Mouse (Mus musculus) hindbrain, embryonic 16.5 days (tissue): ENCODE measurements around the gene Guca2a. TPM values are rescaled to one million over a fixed set of nuclear protein-coding genes. Genes with fewer than 3 reads are reported as not detected.

Experiments
- ATAC-seq: fragments of 200-750 bp; cut with Nextera tagmentation; 2 replicates; pipeline ENCODE4 v1.8.0; 2017; ENCODE audit warnings: moderate TSS enrichment, moderate library complexity
- H3K27ac ChIP-seq: fragments of 300-500 bp; sonication (generic); 2 replicates; pipeline ENCODE4 v1.5.1; 2014; ENCODE audit warnings: low read depth, mild to moderate bottlenecking, control low read depth, low read length, moderate library complexity
- H3K27me3 ChIP-seq: fragments of 300-500 bp; sonication (generic); replicated peaks from 2 replicates; pipeline ENCODE4 v1.6.1; 2014; ENCODE audit warnings: low read length; ENCODE audit not compliant: control insufficient read depth, insufficient read depth
- H3K36me3 ChIP-seq: fragments of 300-500 bp; sonication (generic); 2 replicates; pipeline ENCODE4 v1.6.1; 2014; ENCODE audit warnings: mild to moderate bottlenecking, low read length, moderate library complexity, mixed read lengths; ENCODE audit not compliant: control insufficient read depth, insufficient read depth
- H3K4me1 ChIP-seq: fragments of 300-500 bp; sonication (generic); 2 replicates; pipeline ENCODE4 v1.6.1; 2014; ENCODE audit warnings: low read depth, low read length; ENCODE audit not compliant: control insufficient read depth, insufficient read depth
- H3K4me2 ChIP-seq: fragments of 300-500 bp; sonication (generic); 2 replicates; pipeline ENCODE4 v1.6.1; 2014; ENCODE audit warnings: mild to moderate bottlenecking, low read length, control low read depth, moderate library complexity
- H3K4me3 ChIP-seq: fragments of 300-500 bp; sonication (generic); 2 replicates; pipeline ENCODE4 v1.5.1; 2014; ENCODE audit warnings: mild to moderate bottlenecking, low read length, control low read depth, moderate library complexity
- H3K9ac ChIP-seq: fragments of 300-500 bp; sonication (generic); 2 replicates; pipeline ENCODE4 v1.6.1; 2014; ENCODE audit warnings: low read depth, mild to moderate bottlenecking, control low read depth, low read length, moderate library complexity
- H3K9me3 ChIP-seq: fragments of 300-500 bp; sonication (generic); 2 replicates; pipeline ENCODE4 v1.6.1; 2014; ENCODE audit warnings: mild to moderate bottlenecking, low read length, moderate library complexity; ENCODE audit not compliant: control insufficient read depth
- WGBS: fragments of 180-500 bp; shearing (Covaris S2); extraction: QIAGEN DNeasy Blood & Tissue Kit; methylation state at CpG from one replicate; pipeline ENCODE4 v1.1.7; 2014; 5-methylcytosine and 5-hydroxymethylcytosine counted together
- polyA plus RNA-seq: library from polyadenylated mRNA; unstranded; fragments of >200 nt; fragmentation: Nextera tagmentation; extraction: Ambion mirVana; gene quantifications from 2 replicates; pipeline ENCODE4 v1.2.1, GENCODE M21; 2015

Gene Guca2a
- polyA plus RNA-seq, 1 experiment from 2014 or later = not detected

DNA sequence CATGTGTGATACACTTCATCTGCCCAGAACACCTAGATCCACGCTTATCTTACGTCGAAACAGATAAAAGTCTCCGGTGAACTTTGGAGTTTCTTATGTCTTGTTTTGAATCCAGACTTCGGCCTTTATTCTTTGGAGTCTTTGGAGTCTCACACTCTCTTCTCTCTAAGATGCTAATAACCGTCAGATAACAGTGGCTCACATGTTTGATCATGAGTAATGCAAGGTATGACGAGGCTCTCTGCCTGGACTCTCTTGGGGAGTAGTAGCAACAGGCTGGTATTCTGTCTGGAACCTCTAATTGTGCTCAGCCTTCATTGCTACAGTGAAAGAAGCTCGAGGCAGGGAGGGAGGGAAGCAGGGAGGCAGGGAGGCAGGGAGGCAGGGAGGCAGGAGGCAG lies 22.5 kb downstream of the Guca2a start:
- Histone ChIP-seq H3K9ac (no peak overlapping the region), H3K4me1 (no peaks in the 10 kb centered on the region), H3K36me3 (no peaks in the 10 kb centered on the region), H3K4me3 (no peak overlapping the region), H3K4me2 (no peak overlapping the region), H3K27ac (no peak overlapping the region), H3K9me3 (no peaks in the 10 kb centered on the region), H3K27me3 (no peaks in the 10 kb centered on the region)
- 81% methylated on average over 8 of the region's 8 CpGs for WGBS
- no peak for ATAC-seq

DNA sequence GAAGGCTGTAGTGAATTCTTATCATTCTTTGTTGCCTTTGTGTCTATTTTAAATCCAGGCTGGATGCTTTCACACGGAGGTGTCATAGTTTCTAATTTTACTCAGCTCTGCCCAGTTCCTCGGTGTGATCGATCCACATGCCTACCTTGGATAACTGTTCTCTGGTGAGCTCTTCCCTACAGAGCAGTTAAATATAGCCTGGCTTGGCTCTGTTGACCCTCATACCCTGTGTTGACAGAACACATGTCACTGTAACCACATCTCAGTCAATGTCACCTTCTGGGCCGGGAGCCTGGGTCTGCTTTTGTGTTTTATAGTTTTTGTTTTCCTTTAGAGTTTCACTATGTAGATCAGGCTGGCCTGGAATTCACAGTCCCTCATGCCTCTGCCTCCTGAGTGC lies 24.6 kb downstream of the Guca2a start:
- 73% methylated on average over 4 of the region's 4 CpGs for WGBS
- Histone ChIP-seq H3K27me3 (no peaks in the 10 kb centered on the region), H3K4me3 (no peak overlapping the region), H3K9ac (no peak overlapping the region), H3K36me3 (no peaks in the 10 kb centered on the region), H3K4me1 (no peaks in the 10 kb centered on the region), H3K9me3 (no peaks in the 10 kb centered on the region), H3K27ac (no peak overlapping the region), H3K4me2 (no peak overlapping the region)
- ATAC-seq = no peak

DNA sequence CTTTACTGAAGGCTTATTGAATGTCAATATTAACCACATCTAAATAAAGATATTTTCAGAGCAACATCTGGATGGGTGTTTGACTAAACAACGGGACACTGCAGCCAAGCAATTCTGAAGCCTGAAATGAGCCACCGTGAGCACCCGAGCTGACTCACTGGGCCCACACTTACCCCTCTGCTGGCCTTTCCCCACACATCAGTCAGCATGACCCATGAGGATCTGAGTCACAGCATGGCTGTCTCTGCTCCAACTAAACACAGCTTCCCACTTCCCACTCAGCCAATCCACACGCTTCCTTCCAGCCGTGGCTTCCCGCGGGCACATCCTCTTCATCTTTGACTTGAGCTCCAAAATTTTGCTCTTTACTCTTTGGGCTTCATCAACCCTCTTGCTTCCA lies 25.5 kb downstream of the Guca2a start:
- 89% methylated on average over 7 of the region's 7 CpGs for WGBS
- no peak for ATAC-seq
- H3K4me1 ChIP-seq = no peaks in the 10 kb centered on the region
- H3K27ac ChIP-seq = no peak overlapping the region
- H3K9me3 ChIP-seq = no peaks in the 10 kb centered on the region
- H3K36me3 ChIP-seq = no peaks in the 10 kb centered on the region
- no peak overlapping the region for H3K9ac ChIP-seq
- H3K4me2 ChIP-seq = no peak overlapping the region
- H3K27me3 ChIP-seq = no peaks in the 10 kb centered on the region
- no peak overlapping the region for H3K4me3 ChIP-seq

DNA sequence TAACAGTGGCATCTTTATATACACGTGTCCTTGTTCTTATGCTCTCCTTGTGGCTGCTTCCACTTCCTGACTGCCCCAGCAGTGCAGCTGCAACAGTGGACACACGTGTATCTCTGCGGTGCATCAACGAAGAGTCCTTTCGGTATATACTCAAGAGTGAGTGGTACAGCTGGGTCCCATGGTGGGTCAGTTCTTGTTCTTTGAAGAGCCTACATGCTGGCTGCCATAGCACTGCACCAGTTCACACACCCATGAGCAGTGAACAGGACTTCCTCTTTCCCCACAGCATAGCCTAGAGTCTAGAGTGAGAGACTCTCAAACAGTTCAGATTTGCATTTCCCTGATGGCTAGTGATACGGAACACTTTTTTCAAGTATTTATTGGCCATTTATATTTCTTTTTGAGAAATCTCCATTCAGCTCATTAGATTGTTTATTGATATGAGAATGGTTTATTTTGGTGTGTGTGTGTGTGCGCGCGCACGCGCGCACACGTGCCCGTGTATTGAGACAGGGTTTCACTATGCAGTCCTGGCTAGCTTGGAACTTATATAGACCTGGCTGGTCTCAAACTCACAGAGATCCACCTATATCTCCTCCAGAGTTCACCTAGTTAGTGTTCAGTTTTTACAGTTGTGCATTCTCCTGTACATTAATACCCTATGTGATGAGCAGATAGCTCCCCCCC lies 26.0 kb downstream of the Guca2a start:
- Histone ChIP-seq H3K4me1 (no peaks in the 10 kb centered on the region), H3K4me2 (no peak overlapping the region), H3K4me3 (no peak overlapping the region), H3K36me3 (no peaks in the 10 kb centered on the region), H3K27ac (no peak overlapping the region), H3K27me3 (no peaks in the 10 kb centered on the region), H3K9ac (no peak overlapping the region), H3K9me3 (no peaks in the 10 kb centered on the region)
- ATAC-seq = no peak
- 95% methylated on average over 14 of the region's 14 CpGs for WGBS

DNA sequence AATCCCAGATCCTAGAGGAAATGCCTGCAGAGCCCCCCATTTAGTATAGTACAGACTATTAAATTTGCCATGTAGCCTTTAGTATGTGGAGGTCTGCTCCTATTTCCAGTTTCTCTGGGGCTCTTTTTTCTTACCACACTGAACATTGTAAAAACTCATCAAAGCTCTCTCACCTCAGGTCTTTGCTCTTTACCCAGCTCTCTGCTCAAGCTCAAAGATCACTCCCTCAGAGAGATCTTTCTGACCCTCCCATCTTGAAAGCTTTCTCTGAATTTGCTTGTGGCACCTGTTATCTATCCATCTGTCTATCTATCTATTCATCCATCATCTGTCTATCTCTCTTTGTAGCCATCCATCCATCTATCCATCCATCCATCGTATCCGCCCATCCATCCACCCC lies 27.7 kb downstream of the Guca2a start:
- WGBS = 83% methylated on average over 2 of the region's 2 CpGs
- Histone ChIP-seq H3K27me3 (no peaks in the 10 kb centered on the region), H3K27ac (no peak overlapping the region), H3K4me2 (no peak overlapping the region), H3K4me3 (no peak overlapping the region), H3K36me3 (no peaks in the 10 kb centered on the region), H3K9me3 (no peaks in the 10 kb centered on the region), H3K4me1 (peaks cover 7% of the 10 kb centered on the region), H3K9ac (no peak overlapping the region)
- no peak for ATAC-seq

- H3K4me1 ChIP-seq = peaks cover 11% of the 10 kb centered on the region
- H3K27ac ChIP-seq = no peak overlapping the region
- H3K4me2 ChIP-seq = no peak overlapping the region
- H3K9ac ChIP-seq = no peak overlapping the region
- ATAC-seq = no peak
- no peaks in the 10 kb centered on the region for H3K27me3 ChIP-seq
- H3K4me3 ChIP-seq = no peak overlapping the region
- H3K36me3 ChIP-seq = no peaks in the 10 kb centered on the region
- H3K9me3 ChIP-seq = no peaks in the 10 kb centered on the region
- 27% methylated on average over 8 of the region's 8 CpGs for WGBS
Observed at GRCm38 (mm10) chr4:119666116-119666515, 28.6 kb downstream of the Guca2a start.

GRCm38 (mm10) chr4:119667454-119667853 lies 29.9 kb downstream of the Guca2a start:
- Histone ChIP-seq H3K36me3 (no peaks in the 10 kb centered on the region), H3K4me3 (no peak overlapping the region), H3K9me3 (no peaks in the 10 kb centered on the region), H3K27ac (no peak overlapping the region), H3K4me1 (peaks cover 11% of the 10 kb centered on the region), H3K4me2 (no peak overlapping the region), H3K27me3 (no peaks in the 10 kb centered on the region), H3K9ac (no peak overlapping the region)
- no peak; the same call in 1 of the 2 replicates for ATAC-seq
- 20% methylated on average over 5 of the region's 5 CpGs for WGBS

DNA sequence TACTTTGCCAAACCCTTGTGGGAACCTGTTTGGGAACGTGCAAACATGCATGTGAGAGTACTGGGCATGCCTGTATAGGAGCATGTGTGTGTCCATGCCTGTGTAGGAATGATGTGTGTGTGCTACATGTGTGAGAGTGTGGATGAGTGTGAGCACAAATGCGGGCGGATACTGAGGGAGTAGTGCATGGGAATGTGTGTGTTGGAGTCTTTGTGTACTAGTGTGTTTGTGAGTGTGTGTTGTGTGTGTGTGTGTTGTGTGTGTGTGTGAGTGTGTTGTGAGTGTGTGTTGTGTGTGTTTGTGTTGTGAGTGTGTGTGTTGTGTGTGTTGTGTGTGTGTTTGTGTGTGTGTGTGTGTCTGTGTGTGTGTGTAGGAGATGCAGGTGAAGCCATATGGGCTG lies 30.7 kb downstream of the Guca2a start:
- H3K4me3 ChIP-seq = no peak overlapping the region
- ATAC-seq = no peak
- H3K36me3 ChIP-seq = no peaks in the 10 kb centered on the region
- H3K27ac ChIP-seq = no peak overlapping the region
- H3K4me2 ChIP-seq = no peak overlapping the region
- H3K9ac ChIP-seq = no peak overlapping the region
- WGBS = 84% methylated on average over 3 of the region's 3 CpGs
- peaks cover 11% of the 10 kb centered on the region for H3K4me1 ChIP-seq
- H3K27me3 ChIP-seq = no peaks in the 10 kb centered on the region
- no peaks in the 10 kb centered on the region for H3K9me3 ChIP-seq

DNA sequence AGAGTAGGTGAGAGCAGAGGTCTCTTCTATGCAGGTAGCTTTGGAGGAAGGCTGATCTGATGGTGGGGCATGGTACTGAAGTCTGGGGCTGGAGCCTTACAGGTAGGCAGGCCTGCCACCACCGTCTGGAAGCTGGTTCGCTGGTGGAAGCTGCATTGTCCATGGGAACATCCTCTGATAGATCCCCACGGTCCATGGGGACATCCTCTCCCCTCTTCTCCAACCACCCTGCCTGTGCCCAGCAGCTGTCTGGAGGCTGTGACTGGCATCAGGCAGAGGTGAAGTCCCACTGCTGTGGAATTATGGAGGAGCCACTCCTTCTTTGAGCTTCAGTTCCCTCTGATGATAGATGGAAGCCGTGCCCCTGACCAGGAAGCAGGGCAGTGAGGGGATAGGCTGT lies 31.1 kb downstream of the Guca2a start:
- ATAC-seq = no peak
- Histone ChIP-seq H3K4me1 (peaks cover 11% of the 10 kb centered on the region), H3K27me3 (no peaks in the 10 kb centered on the region), H3K9ac (no peak overlapping the region), H3K36me3 (no peaks in the 10 kb centered on the region), H3K4me3 (no peak overlapping the region), H3K4me2 (no peak overlapping the region), H3K9me3 (no peaks in the 10 kb centered on the region), H3K27ac (no peak overlapping the region)
- 78% methylated on average over 4 of the region's 4 CpGs for WGBS
